Mouse (Mus musculus) brain, embryonic 14.5 days (tissue): ENCODE results near the gene Cdkn2aipnl. TPM values are rescaled to one million over a fixed set of nuclear protein-coding genes. Genes with fewer than 3 reads are reported as not detected.

ENCODE experiments used
- DNase-seq: peaks from one replicate; pipeline ENCODE4 v3.0.0-alpha.2; 2011; ENCODE audit warnings: low read depth
- CTCF ChIP-seq: fragments of 200-500 bp; IDR thresholded peaks from 2 replicates; pipeline ENCODE4 v1.5.1; 2012; ENCODE audit warnings: inconsistent platforms, mild to moderate bottlenecking, moderate library complexity, borderline replicate concordance; ENCODE audit not compliant: insufficient read depth, insufficient read length; ENCODE audit errors: extremely low read depth
- POLR2A ChIP-seq: fragments of 200-500 bp; IDR thresholded peaks from 2 replicates; pipeline ENCODE4 v1.6.1; 2012; ENCODE audit warnings: mild to moderate bottlenecking, inconsistent platforms, borderline replicate concordance; ENCODE audit not compliant: poor library complexity, insufficient read depth, insufficient read length, severe bottlenecking; ENCODE audit errors: extremely low read depth
- polyA plus RNA-seq: library from polyadenylated mRNA; depleted of rRNA; stranded (reverse); fragments of >200 nt; gene quantifications from 2 replicates; pipeline ENCODE4 v1.2.3, GENCODE M21; 2012

Cdkn2aipnl gene
- polyA plus RNA-seq, 1 experiment, result 56.4 TPM

- DNase-seq, result no peak
- TF ChIP-seq CTCF, result no peak
- no peak for TF ChIP-seq POLR2A
Observed at GRCm38 (mm10) chr11:51951861-51952420, 15.5 kb upstream of the Cdkn2aipnl start.

- DNase-seq, result no peak
- TF ChIP-seq CTCF (no peak), POLR2A (no peak)
Observed at GRCm38 (mm10) chr11:51956112-51956511, 11.3 kb upstream of the Cdkn2aipnl start.

- TF ChIP-seq CTCF (no peak), POLR2A (no peak)
Observed at GRCm38 (mm10) chr11:51957760-51958159, 9.7 kb upstream of the Cdkn2aipnl start.

GRCm38 (mm10) chr11:51959511-51959910 lies 8.0 kb upstream of the Cdkn2aipnl start:
- no peak for DNase-seq
- TF ChIP-seq POLR2A (no peak), CTCF (no peak)

More at GRCm38 (mm10) chr11:51957760-51958159, 9.7 kb upstream of the Cdkn2aipnl start:
- no peak for DNase-seq

- TF ChIP-seq CTCF (no peak), POLR2A (no peak)
- no peak for DNase-seq
Observed at GRCm38 (mm10) chr11:51960061-51960460, 7.4 kb upstream of the Cdkn2aipnl start.

- no peak for TF ChIP-seq CTCF
- no peak for TF ChIP-seq POLR2A
- peak; percentile 50 for DNase-seq
Observed at GRCm38 (mm10) chr11:51960967-51961471, 6.4 kb upstream of the Cdkn2aipnl start.

GRCm38 (mm10) chr11:51961761-51962160 lies 5.7 kb upstream of the Cdkn2aipnl start:
- no peak for TF ChIP-seq CTCF
- TF ChIP-seq POLR2A, result no peak
- DNase-seq, result no peak

- TF ChIP-seq CTCF, result no peak
- TF ChIP-seq POLR2A, result no peak
- no peak for DNase-seq
Observed at GRCm38 (mm10) chr11:51962277-51962676, 5.2 kb upstream of the Cdkn2aipnl start.

GRCm38 (mm10) chr11:51966651-51967050 lies 810 bp upstream of the Cdkn2aipnl start:
- TF ChIP-seq CTCF (no peak), POLR2A (no peak)
- no peak for DNase-seq

- TF ChIP-seq CTCF, result no peak
- TF ChIP-seq POLR2A, result no peak
- no peak for DNase-seq
Observed at GRCm38 (mm10) chr11:51968896-51969295, 1.4 kb downstream of the Cdkn2aipnl start.

- DNase-seq, result no peak
- TF ChIP-seq POLR2A, result no peak
- no peak for TF ChIP-seq CTCF
Observed at GRCm38 (mm10) chr11:51969511-51969910, 2.0 kb downstream of the Cdkn2aipnl start.

- DNase-seq, result no peak
- TF ChIP-seq CTCF (no peak), POLR2A (no peak)
Observed at GRCm38 (mm10) chr11:51971644-51972043, 4.2 kb downstream of the Cdkn2aipnl start.

GRCm38 (mm10) chr11:51999611-52000289 lies 32.3 kb downstream of the Cdkn2aipnl start:
- TF ChIP-seq CTCF, result no peak
- no peak for TF ChIP-seq POLR2A
- peak; percentile 64 for DNase-seq

- peak; percentile 100 for DNase-seq
- TF ChIP-seq POLR2A, result peak; percentile 32; the same call in 1 of the 2 replicates
- no peak for TF ChIP-seq CTCF
Observed at GRCm38 (mm10) chr11:52000290-52000962, 33.0 kb downstream of the Cdkn2aipnl start, which contains the start of gene Ube2b. TSS of gene Ube2b (minus strand) at chr11:52000762.

GRCm38 (mm10) chr11:52001341-52001740 lies 33.9 kb downstream of the Cdkn2aipnl start:
- TF ChIP-seq CTCF (no peak), POLR2A (no peak)
- DNase-seq, result no peak
